Mouse (Mus musculus): ENCODE results near the gene Otp. TPM values are rescaled to one million over a fixed set of nuclear protein-coding genes. Genes with fewer than 3 reads are reported as not detected.

Otp gene
- total RNA-seq (2021), result not detected
- long read RNA-seq, experiment 1, result 0 reads
- long read RNA-seq, experiment 2, result 0 reads

- DNase-seq, result no peak
These were observed at the start of gene Otp for GRCm38 (mm10) chr13:94875396-94875880. Gene Otp, plus strand, starts transcription at chr13:94875602.

DNA sequence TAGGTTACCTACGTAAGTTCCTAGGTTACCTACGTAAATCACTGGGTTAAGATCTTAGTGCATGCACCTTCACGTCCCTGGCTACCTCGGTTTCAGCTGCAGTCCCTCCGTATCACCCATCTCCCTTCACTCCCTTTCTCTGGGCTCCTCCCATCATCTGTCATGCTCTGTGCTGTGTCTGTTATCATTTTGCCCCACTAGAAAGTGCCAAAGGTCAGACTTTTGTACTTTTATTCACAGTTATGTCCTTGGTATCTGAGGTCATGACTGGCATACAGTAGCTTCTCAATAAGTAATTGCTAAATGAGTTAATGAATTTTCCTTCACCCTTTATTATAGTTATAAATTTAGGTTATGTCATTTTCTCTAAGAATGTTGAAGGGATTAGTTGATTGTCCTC, 49.0 kb upstream of the Otp start:
- no peak for DNase-seq

GRCm38 (mm10) chr13:94826986-94827385, 48.4 kb upstream of the Otp start:
- no peak for DNase-seq

- DNase-seq, result no peak
These were observed 47.6 kb upstream of the Otp start for GRCm38 (mm10) chr13:94827847-94828246.

GRCm38 (mm10) chr13:94838047-94838720, 37.2 kb upstream of the Otp start:
- DNase-seq, result no peak

DNA sequence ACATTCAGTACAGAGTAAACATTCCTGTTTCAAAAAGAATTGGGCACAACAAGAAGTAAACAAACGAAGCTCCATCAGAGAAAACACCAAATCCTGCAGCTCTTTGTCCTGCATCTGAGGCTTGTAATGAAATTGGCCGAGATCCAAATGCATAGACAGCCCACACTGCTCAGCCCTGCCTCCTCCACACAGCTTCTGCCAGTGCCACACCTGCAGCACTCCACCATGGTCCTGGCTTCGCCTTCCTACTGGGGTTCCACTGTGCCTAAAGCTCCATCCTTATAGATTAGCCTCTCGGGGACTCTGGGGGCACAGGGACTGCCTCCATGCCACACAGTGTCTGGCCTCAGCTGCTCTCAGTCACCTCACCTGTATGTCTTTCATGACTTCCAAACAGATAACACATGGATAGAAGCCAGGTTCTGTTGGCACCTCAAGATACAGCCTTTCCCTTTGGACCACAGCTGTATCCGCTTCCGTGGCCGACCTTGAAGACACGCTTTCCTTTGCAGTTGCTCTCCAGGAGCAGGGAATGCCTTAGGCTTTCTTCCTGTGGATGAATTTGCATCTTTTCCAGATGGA, 36.6 kb upstream of the Otp start:
- no peak for DNase-seq

DNA sequence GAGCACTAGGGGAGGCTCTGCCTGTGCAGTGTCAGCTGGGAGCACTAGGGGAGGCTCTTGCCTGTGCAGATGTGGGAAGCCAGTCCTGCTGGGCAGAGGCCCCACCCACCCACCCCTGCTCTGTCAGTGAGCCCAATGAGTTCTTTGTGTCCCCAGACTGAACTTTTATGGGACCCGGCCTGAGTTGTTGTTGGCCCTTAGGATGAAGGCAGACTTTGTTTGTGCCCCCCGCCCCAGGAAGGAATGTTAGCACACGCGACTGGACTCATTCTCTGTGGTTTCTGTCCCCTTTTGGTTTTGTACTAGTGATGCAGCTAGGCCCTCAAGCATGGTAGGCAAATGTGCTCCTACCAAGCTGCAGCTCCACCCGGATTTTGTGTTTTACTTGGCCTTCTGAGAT, 32.2 kb upstream of the Otp start:
- DNase-seq, result no peak

DNA sequence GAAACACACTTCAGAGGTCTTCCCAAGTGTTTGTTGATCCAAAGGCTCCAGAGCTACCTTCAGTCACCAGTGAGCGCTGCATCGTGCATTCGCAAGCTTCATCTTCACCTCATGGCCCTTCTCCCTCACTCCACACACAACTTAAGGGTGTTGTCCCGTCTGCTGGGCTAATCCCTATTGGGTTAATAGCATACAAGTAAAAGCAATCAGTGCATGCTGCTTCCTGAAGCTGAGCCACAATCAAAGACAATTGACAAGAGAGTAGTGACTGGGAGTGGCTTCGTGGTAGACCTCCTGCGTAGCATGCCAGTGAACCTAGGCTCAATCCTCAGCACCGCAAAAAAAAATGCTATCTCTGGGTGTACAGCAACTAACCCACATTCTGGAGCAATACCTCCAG, 27.5 kb upstream of the Otp start:
- DNase-seq, result no peak

DNA sequence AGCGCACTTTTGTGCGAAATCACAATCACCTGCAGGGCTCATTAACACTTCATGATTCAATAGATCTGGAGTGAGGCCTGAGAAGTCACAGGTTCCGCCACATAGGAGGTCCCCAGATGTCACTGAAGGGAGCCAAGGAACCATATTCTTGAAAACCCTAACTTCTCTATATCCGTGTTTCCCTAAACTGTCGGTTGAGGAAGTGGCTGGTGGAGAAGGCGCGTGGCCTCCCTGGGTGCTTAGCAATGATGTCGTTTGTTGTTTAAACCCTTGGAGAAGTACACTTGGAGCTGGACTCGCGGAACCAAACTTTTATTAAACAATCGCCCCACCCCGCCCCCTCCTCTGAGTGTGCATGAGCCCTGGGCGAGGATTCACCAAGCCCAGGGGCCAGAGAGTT, 26.1 kb upstream of the Otp start:
- no peak for DNase-seq

DNA sequence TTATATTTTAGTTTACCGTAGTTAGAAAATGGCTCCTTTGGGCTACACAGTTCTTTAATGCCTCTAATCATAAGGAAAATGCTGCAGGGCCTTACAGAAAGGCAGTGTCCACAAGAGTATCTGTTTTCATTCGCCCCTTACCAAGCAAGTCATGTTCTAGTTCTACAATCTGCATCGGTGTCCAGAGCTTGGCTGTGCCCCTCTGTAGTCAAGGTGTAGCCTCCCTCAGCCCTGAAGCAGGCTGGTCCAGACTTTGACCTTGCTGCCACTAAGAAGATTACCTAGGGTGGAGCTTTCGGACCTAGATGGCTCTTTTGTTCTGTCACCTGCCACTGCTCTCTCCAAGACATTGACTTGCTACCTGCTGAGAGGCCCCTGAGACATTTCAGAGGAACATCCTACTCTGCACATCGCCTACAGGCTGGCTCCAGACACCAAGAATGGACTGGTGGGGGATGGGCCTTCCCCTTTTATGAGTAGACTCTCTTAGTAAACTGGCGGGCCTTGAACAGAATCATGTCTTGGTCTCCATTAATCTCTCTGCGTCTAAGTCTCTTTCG, 17.3 kb upstream of the Otp start:
- DNase-seq, result no peak

- no peak for DNase-seq
These were observed 16.1 kb upstream of the Otp start for GRCm38 (mm10) chr13:94859256-94859655.

- DNase-seq, result no peak
These were observed 12.7 kb upstream of the Otp start for GRCm38 (mm10) chr13:94862491-94863230.

GRCm38 (mm10) chr13:94866906-94867305, 8.5 kb upstream of the Otp start:
- DNase-seq, result no peak

DNA sequence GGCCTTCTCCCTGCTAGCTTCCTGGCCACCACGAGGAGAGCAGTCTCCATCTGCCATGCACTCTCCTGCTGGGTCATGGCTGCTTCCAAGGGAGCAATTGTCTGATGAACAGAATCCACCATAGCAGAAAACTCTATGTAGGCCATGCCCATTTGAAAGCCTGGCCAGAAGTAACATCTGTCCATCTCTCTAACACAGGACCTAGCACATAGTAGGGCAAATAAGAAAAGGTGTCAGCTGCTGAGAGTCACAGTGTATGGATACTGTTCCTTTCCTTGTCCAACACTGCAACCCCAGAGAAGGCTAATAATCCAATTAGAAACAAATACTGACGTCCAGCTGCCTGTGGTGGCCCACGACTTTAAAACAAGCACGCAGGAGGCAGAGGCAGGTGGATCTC, 7.6 kb upstream of the Otp start:
- DNase-seq, result no peak

DNA sequence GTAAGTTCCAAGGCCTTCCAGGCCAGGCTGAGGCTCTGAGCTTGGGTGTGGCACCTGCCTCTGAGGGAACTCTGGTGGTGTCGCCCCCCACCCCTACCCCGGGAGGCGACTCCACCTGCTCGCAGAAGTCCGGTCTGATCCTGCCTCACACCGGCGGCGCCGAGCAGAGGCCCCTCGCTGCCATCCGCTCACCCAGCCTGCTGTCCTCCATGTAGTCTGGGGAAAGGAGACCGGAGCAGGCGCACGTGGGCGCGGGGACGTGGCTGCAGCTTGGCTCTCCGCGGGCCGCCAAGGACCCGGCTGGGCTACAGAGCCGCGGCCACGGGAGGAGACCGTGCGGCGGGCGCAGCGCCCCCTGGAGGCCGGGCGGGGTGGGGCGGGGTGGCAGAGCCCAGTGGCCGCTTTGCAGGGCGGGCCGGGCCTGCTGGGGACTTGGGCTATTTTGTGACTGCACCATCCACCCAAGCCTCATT, 6.9 kb upstream of the Otp start:
- DNase-seq, result peak; percentile 58 to 73

DNA sequence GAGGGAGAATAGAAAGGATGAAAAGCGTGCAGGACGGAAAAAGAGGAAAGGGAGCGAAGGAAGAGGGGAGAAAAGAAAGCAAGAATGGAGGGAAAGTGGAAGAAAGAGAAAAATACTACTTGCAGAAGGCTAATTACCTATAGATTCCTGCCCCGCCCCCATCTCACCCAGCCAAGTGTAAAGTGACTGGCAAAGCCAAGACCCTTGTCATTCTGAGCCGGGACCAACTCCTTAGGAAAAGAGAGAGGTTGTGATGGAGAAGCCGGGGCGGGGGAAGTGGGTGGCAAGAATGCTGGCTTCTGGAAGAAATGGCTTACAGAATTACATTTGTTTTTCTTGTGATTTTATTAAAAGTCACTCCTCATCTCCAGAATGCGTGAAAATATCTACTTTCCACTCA, 5.9 kb upstream of the Otp start:
- no peak for DNase-seq

- no peak for DNase-seq
These were observed 5.3 kb upstream of the Otp start for GRCm38 (mm10) chr13:94870071-94870460.

GRCm38 (mm10) chr13:94870461-94871186, 4.8 kb upstream of the Otp start:
- DNase-seq, result no peak

DNA sequence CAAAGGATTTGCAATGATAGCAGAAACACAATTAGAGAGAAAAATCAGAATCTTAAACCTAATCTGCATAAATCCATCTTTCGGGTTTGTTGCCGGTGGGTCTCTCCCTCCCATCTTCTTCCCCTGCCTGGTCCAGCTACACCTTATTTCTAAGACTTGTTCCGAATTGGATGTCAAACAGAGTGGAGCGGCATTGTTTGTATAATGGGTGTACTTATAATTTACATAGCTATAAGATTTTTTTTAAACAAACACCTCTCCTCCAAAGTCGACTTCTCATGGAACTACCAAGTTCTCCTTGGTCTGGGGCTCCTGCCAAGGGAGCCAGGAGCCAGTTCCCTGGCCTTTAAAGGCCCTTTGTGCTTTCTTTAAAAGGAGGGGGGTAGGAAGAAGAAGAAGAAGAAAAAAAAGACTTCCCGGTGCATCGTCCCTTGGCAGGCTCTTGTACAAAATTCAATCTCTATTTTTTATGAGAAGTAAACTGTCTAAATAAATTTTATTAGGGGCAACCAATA, 3.5 kb upstream of the Otp start:
- DNase-seq, result no peak

- no peak for DNase-seq
These were observed 3.0 kb upstream of the Otp start for GRCm38 (mm10) chr13:94872439-94872838.

- DNase-seq, result no peak
These were observed 2.0 kb upstream of the Otp start for GRCm38 (mm10) chr13:94873111-94874038.
